19 mouse cellular contexts compared by ENCODE assay signal in genomic region chr1:107381491-107381890, GRCm38 (mm10). TPM values are rescaled to one million over a fixed set of nuclear protein-coding genes. Genes with fewer than 3 reads are reported as not detected.
"Had no signal": no experiment of that assay in that cellular context is flagged by ENCODE, and none has a peak within 500 bp of the region (broad histone marks: within the 10 kb centered on the region; RNA-seq: fewer than 3 reads in every experiment).

No protein-coding gene starts in this region.

- H3K27ac ChIP-seq: kidney, embryonic 15.5 days; limb, embryonic 12.5 days; liver, embryonic 13.5 days; midbrain, embryonic 15.5 days; neural tube, embryonic 13.5 days had no signal

- H3K9me3 ChIP-seq: kidney, embryonic 15.5 days; limb, embryonic 12.5 days; liver, embryonic 13.5 days; megakaryocyte, embryonic 14.5 days; midbrain, embryonic 15.5 days; neural tube, embryonic 13.5 days had no signal

- DNase-seq: kidney, adult 18-20 months; kidney, postnatal 25 days; layer of hippocampus, adult 9-11 months; layer of hippocampus, postnatal 36 days; liver; liver, embryonic 13.5 days; liver, postnatal 0 days; right cerebral cortex, postnatal 14 days; thymus, postnatal 4 days had no signal

- H3K4me2 ChIP-seq: kidney, embryonic 15.5 days; limb, embryonic 12.5 days; liver, embryonic 13.5 days; midbrain, embryonic 11.5 days; midbrain, embryonic 15.5 days; neural tube, embryonic 13.5 days had no signal

- H3K4me3 ChIP-seq: kidney, embryonic 15.5 days; limb, embryonic 12.5 days; liver, embryonic 13.5 days; megakaryocyte, embryonic 14.5 days; midbrain, embryonic 15.5 days; neural tube, embryonic 13.5 days had no signal

- H3K4me1 ChIP-seq: kidney, embryonic 15.5 days; limb, embryonic 12.5 days; midbrain, embryonic 15.5 days; neural tube, embryonic 13.5 days had no signal

- H3K27me3 ChIP-seq: kidney, embryonic 15.5 days; limb, embryonic 12.5 days; liver, embryonic 13.5 days; megakaryocyte, embryonic 14.5 days; midbrain, embryonic 15.5 days; neural tube, embryonic 13.5 days had no signal

- H3K36me3 ChIP-seq: kidney, embryonic 15.5 days; limb, embryonic 12.5 days; liver, embryonic 13.5 days; midbrain, embryonic 15.5 days; neural tube, embryonic 13.5 days had no signal

- ATAC-seq: liver, postnatal 0 days; midbrain, embryonic 15.5 days had no signal

- H3K9ac ChIP-seq: kidney, embryonic 15.5 days; limb, embryonic 12.5 days; liver, embryonic 13.5 days; liver, postnatal 0 days; midbrain, embryonic 15.5 days; neural tube, embryonic 13.5 days had no signal

RNA-seq across cellular contexts. Expression of gene Serpinb7, which starts 18.0 kb away (rescaled TPM):
- total RNA-seq: layer of hippocampus, postnatal 36 days; left cerebral cortex, adult 8-10 months; left cerebral cortex, postnatal 36 days had no signal
- polyA plus RNA-seq: kidney, embryonic 15.5 days; limb, embryonic 12.5 days; liver, embryonic 13.5 days; liver, postnatal 0 days; lung, embryonic 16.5 days; midbrain, embryonic 11.5 days; midbrain, embryonic 15.5 days; neural tube, embryonic 13.5 days had no signal

RNA-seq across cellular contexts. Expression of gene Serpinb11, which starts 20.5 kb away (rescaled TPM):
- total RNA-seq: layer of hippocampus, postnatal 36 days; left cerebral cortex, adult 8-10 months; left cerebral cortex, postnatal 36 days had no signal
- polyA plus RNA-seq: limb, embryonic 12.5 days; liver, embryonic 13.5 days; liver, postnatal 0 days; midbrain, embryonic 11.5 days; midbrain, embryonic 15.5 days; neural tube, embryonic 13.5 days; spleen, adult 2 months had no signal
